In the genomic region with DNA sequence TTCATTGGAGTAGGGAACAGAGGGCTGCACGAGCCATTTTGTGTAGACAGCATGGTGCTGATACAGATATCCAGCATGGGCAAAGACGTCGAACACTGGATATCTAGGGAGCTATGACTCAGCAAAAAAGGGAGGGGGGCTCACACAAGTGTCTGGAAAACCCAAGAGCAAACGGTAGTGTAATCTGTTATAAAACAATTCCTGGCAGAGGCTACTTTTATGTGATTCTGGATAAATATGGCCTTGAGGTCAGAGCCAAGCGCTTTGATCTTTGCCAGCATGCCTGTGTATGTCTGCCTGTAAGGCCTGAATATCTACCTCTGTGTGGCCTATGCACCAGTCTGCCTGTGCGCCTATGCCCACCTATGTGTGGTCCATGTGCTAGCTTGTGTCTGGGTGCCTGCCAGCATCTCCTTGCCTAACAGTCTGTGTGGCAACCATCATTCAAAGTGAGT, we compare ENCODE assay signal across 12 mouse cellular contexts. TPM values are rescaled to one million over a fixed set of nuclear protein-coding genes. Genes with fewer than 3 reads are reported as not detected.
DNase-seq lines count a peak whose midpoint lies in the region; ATAC-seq and TF ChIP-seq lines count a peak whose summit lies in the region.
"Had no signal": no experiment of that assay in that cellular context is flagged by ENCODE, and none has a peak within 500 bp of the region (broad histone marks: within the 10 kb centered on the region; RNA-seq: fewer than 3 reads in every experiment).

No protein-coding gene starts in this region.

- no peak for TF ChIP-seq CTCF in lung, postnatal 0 days (IDR thresholded peaks at IDR 0.05)
- TF ChIP-seq CTCF in lung, adult 2 months (IDR thresholded peaks at IDR 0.05; ENCODE audit: insufficient read depth, low read length), result no peak

- no peaks in the 10 kb centered on the region for H3K9me3 ChIP-seq in forebrain, embryonic 13.5 days (replicated peaks)
- no peaks in the 10 kb centered on the region for H3K9me3 ChIP-seq in forebrain, embryonic 12.5 days
- H3K9me3 ChIP-seq in lung, postnatal 0 days (ENCODE audit: low read length), result no peaks in the 10 kb centered on the region
- H3K9me3 ChIP-seq in liver, embryonic 12.5 days (replicated peaks), result no peaks in the 10 kb centered on the region
- H3K9me3 ChIP-seq in limb, embryonic 10.5 days (replicated peaks), result no peaks in the 10 kb centered on the region
- H3K9me3 ChIP-seq: embryonic facial prominence, embryonic 13.5 days; limb, embryonic 12.5 days had no signal

- H3K27me3 ChIP-seq in forebrain, embryonic 13.5 days, result no peaks in the 10 kb centered on the region
- H3K27me3 ChIP-seq in forebrain, embryonic 12.5 days, result no peaks in the 10 kb centered on the region
- no peaks in the 10 kb centered on the region for H3K27me3 ChIP-seq in lung, postnatal 0 days (replicated peaks; ENCODE audit: insufficient read depth, low read length)
- no peaks in the 10 kb centered on the region for H3K27me3 ChIP-seq in liver, embryonic 12.5 days (replicated peaks)
- no peaks in the 10 kb centered on the region for H3K27me3 ChIP-seq in limb, embryonic 10.5 days (ENCODE audit: low read depth, poor library complexity, severe bottlenecking)
- H3K27me3 ChIP-seq: embryonic facial prominence, embryonic 13.5 days; limb, embryonic 12.5 days had no signal

- no peak overlapping the region for H3K4me3 ChIP-seq in forebrain, embryonic 13.5 days
- H3K4me3 ChIP-seq in forebrain, embryonic 12.5 days (replicated peaks), result no peak overlapping the region
- no peak overlapping the region for H3K4me3 ChIP-seq in lung, postnatal 0 days (ENCODE audit: low read depth, low read length)
- no peak overlapping the region for H3K4me3 ChIP-seq in lung, adult 2 months (replicated peaks; ENCODE audit: extremely low read depth, low read depth, low read length)
- no peak overlapping the region for H3K4me3 ChIP-seq in liver, embryonic 12.5 days
- H3K4me3 ChIP-seq in limb, embryonic 10.5 days, result no peak overlapping the region
- H3K4me3 ChIP-seq: embryonic facial prominence, embryonic 13.5 days; limb, embryonic 12.5 days had no signal

- peak; percentile 16 for DNase-seq in lung, postnatal 0 days (ENCODE audit: low spot score)
- DNase-seq in lung, adult 2 months, result no peak
- DNase-seq in adrenal gland, postnatal 25 days, result peak; percentile 25
- DNase-seq in gastrocnemius, adult 8-10 months (ENCODE audit: low spot score in 2 of 2), result no peak
- DNase-seq in limb, embryonic 10.5 days (ENCODE audit: low spot score), result no peak
- DNase-seq: cerebellum, adult 11 months; heart, adult 11 months had no signal

- no peak for TF ChIP-seq POLR2A in lung, adult 2 months (IDR thresholded peaks at IDR 0.05; ENCODE audit: borderline replicate concordance, extremely low read depth, low read depth, low read length)

- TF ChIP-seq EP300 in lung, postnatal 0 days (IDR thresholded peaks at IDR 0.05), result no peak

- 86% methylated on average over 6 of the region's 6 CpGs for WGBS in forebrain, embryonic 13.5 days
- 82% methylated on average over 6 of the region's 6 CpGs for WGBS in forebrain, embryonic 12.5 days
- 58% methylated on average over 6 of the region's 6 CpGs for WGBS in lung, postnatal 0 days
- WGBS in lung, adult 2 months, result 62% methylated on average over 6 of the region's 6 CpGs
- 38% methylated on average over 6 of the region's 6 CpGs for WGBS in liver, embryonic 12.5 days (ENCODE audit: insufficient replicate concordance)
- WGBS in limb, embryonic 10.5 days, result 83% methylated on average over 6 of the region's 6 CpGs

- no peak for ATAC-seq in forebrain, embryonic 13.5 days
- no peak for ATAC-seq in forebrain, embryonic 12.5 days (ENCODE audit: low FRiP score)
- no peak for ATAC-seq in lung, postnatal 0 days
- ATAC-seq in liver, embryonic 12.5 days, result peak; percentile 73

- H3K4me1 ChIP-seq in forebrain, embryonic 13.5 days, result 0 out of 2 replicates have a peak, but pooled peaks cover 6% of the 10 kb centered on the region
- peaks cover 3% of the 10 kb centered on the region; the same call in 1 of the 2 replicates for H3K4me1 ChIP-seq in forebrain, embryonic 12.5 days
- H3K4me1 ChIP-seq in lung, postnatal 0 days (ENCODE audit: insufficient read depth, low read depth, low read length), result no peaks in the 10 kb centered on the region
- H3K4me1 ChIP-seq in lung, adult 2 months (ENCODE audit: control insufficient read depth, insufficient read depth, low read length), result no peaks in the 10 kb centered on the region
- H3K4me1 ChIP-seq in liver, embryonic 12.5 days, result peaks cover 29% of the 10 kb centered on the region
- H3K4me1 ChIP-seq in limb, embryonic 10.5 days, result peaks cover 13% of the 10 kb centered on the region

- 0 out of 2 replicates have a peak overlapping the region, but pooled peaks have one; percentile 10 for H3K27ac ChIP-seq in forebrain, embryonic 13.5 days
- H3K27ac ChIP-seq in forebrain, embryonic 12.5 days, result no peak overlapping the region
- no peak overlapping the region for H3K27ac ChIP-seq in lung, postnatal 0 days (ENCODE audit: low read length)
- peak overlapping the region; percentile 76; the same call in 1 of the 2 replicates for H3K27ac ChIP-seq in liver, embryonic 12.5 days
- H3K27ac ChIP-seq in limb, embryonic 10.5 days, result no peak overlapping the region
- H3K27ac ChIP-seq: embryonic facial prominence, embryonic 13.5 days; limb, embryonic 12.5 days had no signal

- no peaks in the 10 kb centered on the region for H3K36me3 ChIP-seq in forebrain, embryonic 13.5 days (ENCODE audit: poor library complexity, severe bottlenecking)
- 0 out of 2 replicates have a peak, but pooled peaks cover 2% of the 10 kb centered on the region for H3K36me3 ChIP-seq in forebrain, embryonic 12.5 days (replicated peaks)
- H3K36me3 ChIP-seq in lung, postnatal 0 days (ENCODE audit: insufficient read depth, low read length), result no peaks in the 10 kb centered on the region
- H3K36me3 ChIP-seq in liver, embryonic 12.5 days, result no peaks in the 10 kb centered on the region; the same call in 1 of the 2 replicates
- peaks cover 20% of the 10 kb centered on the region for H3K36me3 ChIP-seq in limb, embryonic 10.5 days
- H3K36me3 ChIP-seq: embryonic facial prominence, embryonic 13.5 days had no signal

- no peak overlapping the region for H3K4me2 ChIP-seq in forebrain, embryonic 13.5 days
- no peak overlapping the region for H3K4me2 ChIP-seq in forebrain, embryonic 12.5 days
- H3K4me2 ChIP-seq in lung, postnatal 0 days (replicated peaks; ENCODE audit: low read depth, low read length), result no peak overlapping the region
- no peak overlapping the region for H3K4me2 ChIP-seq in liver, embryonic 12.5 days
- H3K4me2 ChIP-seq: embryonic facial prominence, embryonic 13.5 days; limb, embryonic 12.5 days had no signal

- H3K9ac ChIP-seq in forebrain, embryonic 13.5 days, result no peak overlapping the region
- no peak overlapping the region for H3K9ac ChIP-seq in forebrain, embryonic 12.5 days
- no peak overlapping the region for H3K9ac ChIP-seq in lung, postnatal 0 days (replicated peaks; ENCODE audit: low read depth)
- H3K9ac ChIP-seq in liver, embryonic 12.5 days, result peak overlapping the region; percentile 22; the same call in 1 of the 2 replicates
- H3K9ac ChIP-seq: embryonic facial prominence, embryonic 13.5 days; limb, embryonic 12.5 days had no signal

RNA-seq across cellular contexts. Expression of gene Disp1, which starts 8.5 kb away (rescaled TPM):
- 6.8 and 8.2 TPM in 2 replicates for polyA plus RNA-seq in forebrain, embryonic 13.5 days (2015; fragmentation: Nextera tagmentation; extraction: Ambion mirVana)
- polyA plus RNA-seq in forebrain, embryonic 12.5 days (2016; fragmentation: Nextera tagmentation; extraction: Ambion mirVana), result 10.7 and 10.8 TPM in 2 replicates
- polyA plus RNA-seq in lung, postnatal 0 days (2015; fragmentation: Nextera tagmentation; extraction: Ambion mirVana), result 3.5 and 4.0 TPM in 2 replicates
- polyA plus RNA-seq in lung, adult 2 months (2012; rRNA removed), result 9.2 and 9.7 TPM in 2 replicates
- total RNA-seq in adrenal gland, postnatal 25 days (2021), result 14.3 and 20.5 TPM in 2 replicates
- 4.0 and 5.1 TPM in 2 replicates for polyA plus RNA-seq in liver, embryonic 12.5 days (2016; fragmentation: Nextera tagmentation; extraction: Ambion mirVana)
- 1 to 10 TPM; 1.8 to 2.9 (median 2.2) TPM for total RNA-seq in gastrocnemius, adult 8-10 months (2022)
- polyA plus RNA-seq in limb, embryonic 10.5 days (2016; fragmentation: Nextera tagmentation; extraction: Ambion mirVana), result 21.8 and 23.1 TPM in 2 replicates

Comparison
In these comparisons a context has a peak if more than half of its experiments do, and no peak if none do; other contexts are left out.
1. H3K27ac ChIP-seq: peak in forebrain, embryonic 13.5 days (single experiment) and liver, embryonic 12.5 days (single experiment); none in forebrain, embryonic 12.5 days (single experiment), lung, postnatal 0 days (single experiment) and limb, embryonic 10.5 days (single experiment).
2. DNase-seq: peak in lung, postnatal 0 days (single experiment) and adrenal gland, postnatal 25 days (single experiment); none in lung, adult 2 months (single experiment), gastrocnemius, adult 8-10 months (0 of 2) and limb, embryonic 10.5 days (single experiment).